Mouse (Mus musculus) bone marrow macrophage, adult 2 months (primary cell): ENCODE measurements around the gene Mre11a.

Experiments used
- CTCF ChIP-seq: IDR thresholded peaks from 2 replicates; pipeline ENCODE4 v1.5.1; 2012; ENCODE audit warnings: low read depth, mild to moderate bottlenecking, low read length, moderate library complexity
- POLR2A ChIP-seq: IDR thresholded peaks from 2 replicates; pipeline ENCODE4 v1.6.1; 2012; ENCODE audit warnings: mild to moderate bottlenecking, low read depth, low read length, borderline replicate concordance

DNA sequence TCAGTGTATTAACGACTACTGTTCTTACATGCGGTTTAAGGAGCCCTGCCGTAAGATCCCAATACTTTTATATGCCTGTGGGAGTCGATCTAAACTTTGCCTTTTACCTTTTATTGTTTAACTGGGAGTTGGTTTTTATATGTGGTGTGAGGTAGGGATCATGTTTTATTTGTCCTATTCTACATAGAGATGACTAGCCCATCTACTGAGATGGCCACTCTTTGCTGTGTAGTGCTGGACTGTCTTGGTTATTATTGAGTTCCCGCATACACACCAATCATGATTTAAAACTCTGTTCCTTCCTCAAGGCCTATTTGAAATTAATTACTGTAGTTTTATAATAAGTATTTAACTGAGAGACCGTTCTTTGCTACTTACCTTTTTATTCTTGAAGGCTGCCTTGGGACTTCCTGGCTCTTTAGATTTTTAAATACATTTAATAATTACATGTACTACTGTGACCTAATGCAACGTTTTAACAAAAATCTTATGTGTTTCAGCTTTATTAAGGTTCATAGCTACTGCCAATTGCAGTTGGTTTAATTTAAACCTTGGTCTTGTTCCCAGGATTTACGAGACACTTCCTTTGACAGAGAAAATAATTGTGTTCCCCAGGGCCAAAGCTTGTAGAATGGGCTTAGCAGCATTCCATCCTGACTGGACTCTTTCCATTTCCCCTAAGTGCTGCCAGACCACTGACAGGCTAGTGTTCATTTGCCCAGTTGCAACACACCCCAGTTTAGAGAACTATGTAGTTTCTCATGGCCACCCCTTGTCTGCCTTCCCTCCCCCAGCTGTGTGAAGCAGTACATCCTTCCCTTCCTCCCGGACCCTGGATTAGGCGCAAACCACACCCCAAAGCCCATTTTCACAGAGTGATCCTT lies 57.7 kb downstream of the Mre11a start:
- TF ChIP-seq CTCF (no peak), POLR2A (no peak)
